Mouse (Mus musculus) skeletal muscle tissue, postnatal 0 days (tissue): ENCODE results near the gene Nsfl1c. TPM values are rescaled to one million over a fixed set of nuclear protein-coding genes. Genes with fewer than 3 reads are reported as not detected.

ENCODE experiments used
- polyA plus RNA-seq: library from polyadenylated mRNA; unstranded; fragments of >200 nt; fragmentation: Nextera tagmentation; extraction: Ambion mirVana; gene quantifications from 2 replicates; pipeline ENCODE4 v1.2.1, GENCODE M21; 2015

Nsfl1c gene
- polyA plus RNA-seq: 137 and 147 TPM in 2 replicates

GRCm38 (mm10) chr2:151494035-151494803 lies at the start of gene Nsfl1c:
Gene Nsfl1c, plus strand, starts transcription at chr2:151494182.

DNA sequence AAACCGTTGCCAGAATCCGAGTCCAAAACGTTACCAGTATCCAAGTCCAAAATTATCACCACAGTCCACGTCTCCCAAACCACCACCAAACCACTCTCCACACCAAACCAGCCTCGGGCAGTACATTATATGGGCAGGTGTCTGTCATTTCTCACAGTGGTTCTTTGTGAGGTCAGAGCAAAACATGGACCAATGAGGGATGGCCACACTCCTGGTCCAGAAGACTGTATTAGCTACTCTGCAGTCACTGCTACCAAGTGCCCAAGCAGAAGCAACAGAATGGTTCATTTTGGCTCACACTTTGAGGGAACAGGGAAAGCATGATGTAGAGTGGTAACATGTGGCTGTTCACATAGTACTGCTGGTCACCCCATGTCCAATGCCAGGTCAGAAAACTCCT lies 17.9 kb upstream of the Nsfl1c start, which contains the start of gene 4921509C19Rik:
4921509C19Rik (minus strand) TSS at position 101 of the 400 bp plus-strand sequence.

GRCm38 (mm10) chr2:151542323-151543062 lies 48.5 kb downstream of the Nsfl1c start, which contains the start of gene Fkbp1a:
Gene Fkbp1a, plus strand, starts transcription at chr2:151542483.

Other genes with a start within 250 kb of the Nsfl1c start
- gene 4921509C19Rik, start 18.0 kb upstream of the Nsfl1c start, polyA plus RNA-seq: not detected in 2 replicates
- gene Fkbp1a, start 48.3 kb downstream of the Nsfl1c start, polyA plus RNA-seq: 321 and 388 TPM in 2 replicates
- gene Sdcbp2, start 78.4 kb downstream of the Nsfl1c start, polyA plus RNA-seq: 1.1 and 2.7 TPM in 2 replicates
- gene Snph, start 138.4 kb downstream of the Nsfl1c start, polyA plus RNA-seq: 0.18 and 0.49 TPM in 2 replicates
- gene Rad21l, start 174.4 kb downstream of the Nsfl1c start, polyA plus RNA-seq: not detected in 2 replicates
- 1.3 and 1.8 TPM in 2 replicates for gene Tmem74b, start 207.8 kb downstream of the Nsfl1c start, polyA plus RNA-seq